Mouse (Mus musculus) stomach, embryonic 14.5 days (tissue): Measurements from ENCODE around the gene Zc3h4. TPM values are rescaled to one million over a fixed set of nuclear protein-coding genes. Genes with fewer than 3 reads are reported as not detected.

ENCODE experiments used
- ATAC-seq: fragments of 200-750 bp; cut with Nextera tagmentation; 2 replicates; pipeline ENCODE4 v1.8.0; 2017; ENCODE audit warnings: low read depth, moderate TSS enrichment; ENCODE audit not compliant: insufficient number of reproducible peaks, insufficient read depth, low FRiP score
- H3K27ac ChIP-seq: fragments of 300-500 bp; sonication (generic); 2 replicates; pipeline ENCODE4 v1.5.1; 2014; ENCODE audit warnings: mild to moderate bottlenecking, low read length, moderate library complexity, mixed read lengths
- H3K27me3 ChIP-seq: fragments of 300-500 bp; sonication (generic); 2 replicates; pipeline ENCODE4 v1.6.1; 2014; ENCODE audit warnings: low read length, control low read depth, mixed read lengths; ENCODE audit not compliant: control insufficient read depth, insufficient read depth
- H3K36me3 ChIP-seq: fragments of 300-500 bp; sonication (generic); 2 replicates; pipeline ENCODE4 v1.6.1; 2014; ENCODE audit warnings: mild to moderate bottlenecking, control low read depth, low read length, moderate library complexity, mixed read lengths; ENCODE audit not compliant: control insufficient read depth, insufficient read depth
- H3K4me1 ChIP-seq: fragments of 300-500 bp; sonication (generic); 2 replicates; pipeline ENCODE4 v1.6.1; 2014; ENCODE audit warnings: low read length, control low read depth, mixed read lengths; ENCODE audit not compliant: control insufficient read depth, insufficient read depth
- H3K4me2 ChIP-seq: fragments of 300-500 bp; sonication (generic); replicated peaks from 2 replicates; pipeline ENCODE4 v1.6.1; 2014; ENCODE audit warnings: low read depth, low read length, control low read depth
- H3K4me3 ChIP-seq: fragments of 300-500 bp; sonication (generic); 2 replicates; pipeline ENCODE4 v1.5.1; 2014; ENCODE audit warnings: low read depth, low read length, control low read depth
- H3K9ac ChIP-seq: fragments of 300-500 bp; sonication (generic); replicated peaks from 2 replicates; pipeline ENCODE4 v1.6.1; 2014; ENCODE audit warnings: low read depth, mild to moderate bottlenecking, control low read depth, low read length, moderate library complexity, mixed read lengths
- H3K9me3 ChIP-seq: fragments of 300-500 bp; sonication (generic); 2 replicates; pipeline ENCODE4 v1.6.1; 2016; ENCODE audit warnings: low read depth, low read length, control low read depth; ENCODE audit not compliant: control insufficient read depth
- WGBS: fragments of 180-500 bp; shearing (Covaris S2); extraction: QIAGEN DNeasy Blood & Tissue Kit; methylation state at CpG from one replicate; pipeline ENCODE4 v1.1.7; 2014; 5-methylcytosine and 5-hydroxymethylcytosine counted together
- polyA plus RNA-seq: library from polyadenylated mRNA; unstranded; fragments of >200 nt; fragmentation: Nextera tagmentation; extraction: Ambion mirVana; gene quantifications from 2 replicates; pipeline ENCODE4 v1.2.1, GENCODE M21; 2014

Zc3h4 gene
- polyA plus RNA-seq, 1 experiment from 2014 or later = 20.6 TPM

- Histone ChIP-seq H3K4me2 (no peak overlapping the region), H3K27ac (no peak overlapping the region), H3K9ac (no peak overlapping the region), H3K36me3 (no peaks in the 10 kb centered on the region), H3K4me3 (no peak overlapping the region), H3K27me3 (peaks cover 58% of the 10 kb centered on the region), H3K9me3 (no peaks in the 10 kb centered on the region), H3K4me1 (0 out of 2 replicates have a peak, but pooled peaks cover 7% of the 10 kb centered on the region)
- ATAC-seq = no peak
- 49% methylated on average over 8 of the region's 8 CpGs for WGBS
Observed at GRCm38 (mm10) chr7:16473847-16474246, 73.1 kb downstream of the Zc3h4 start.

- Histone ChIP-seq H3K9ac (no peak overlapping the region), H3K4me2 (peak overlapping the region; percentile 24), H3K36me3 (no peaks in the 10 kb centered on the region), H3K4me1 (0 out of 2 replicates have a peak, but pooled peaks cover 7% of the 10 kb centered on the region), H3K27ac (no peak overlapping the region), H3K4me3 (no peak overlapping the region; the same call in 1 of the 2 replicates), H3K27me3 (peaks cover 58% of the 10 kb centered on the region), H3K9me3 (no peaks in the 10 kb centered on the region)
- ATAC-seq = no peak
- 4% methylated on average over 33 of the region's 33 CpGs for WGBS
Observed at GRCm38 (mm10) chr7:16474445-16474844, 73.7 kb downstream of the Zc3h4 start.

- Histone ChIP-seq H3K9ac (no peak overlapping the region), H3K9me3 (no peaks in the 10 kb centered on the region), H3K4me2 (no peak overlapping the region), H3K4me3 (no peak overlapping the region), H3K4me1 (0 out of 2 replicates have a peak, but pooled peaks cover 7% of the 10 kb centered on the region), H3K36me3 (no peaks in the 10 kb centered on the region), H3K27me3 (peaks cover 58% of the 10 kb centered on the region), H3K27ac (no peak overlapping the region)
- no peak for ATAC-seq
- WGBS = 4% methylated on average over 23 of the region's 23 CpGs
Observed at GRCm38 (mm10) chr7:16475321-16475720, 74.6 kb downstream of the Zc3h4 start.

- peak overlapping the region; percentile 41 for H3K4me2 ChIP-seq
- H3K27me3 ChIP-seq = peaks cover 58% of the 10 kb centered on the region
- peak overlapping the region; percentile 19; the same call in 1 of the 2 replicates for H3K4me3 ChIP-seq
- H3K9me3 ChIP-seq = no peaks in the 10 kb centered on the region
- H3K9ac ChIP-seq = no peak overlapping the region
- ATAC-seq = no peak
- WGBS = 1% methylated on average over 54 of the region's 59 CpGs
- H3K4me1 ChIP-seq = 0 out of 2 replicates have a peak, but pooled peaks cover 7% of the 10 kb centered on the region
- no peak overlapping the region for H3K27ac ChIP-seq
- no peaks in the 10 kb centered on the region for H3K36me3 ChIP-seq
Observed at GRCm38 (mm10) chr7:16475764-16476599, 75.3 kb downstream of the Zc3h4 start.

- WGBS = under 1% methylated on average over 34 of the region's 34 CpGs
- ATAC-seq = peak; percentile 62; the same call in 1 of the 2 replicates
Observed at GRCm38 (mm10) chr7:16476600-16476989, 75.9 kb downstream of the Zc3h4 start.

GRCm38 (mm10) chr7:16477628-16478027, 76.9 kb downstream of the Zc3h4 start, which contains the start of gene Npas1:
Gene Npas1, minus strand, starts transcription at chr7:16477728.
- Histone ChIP-seq H3K27me3 (peaks cover 48% of the 10 kb centered on the region), H3K4me2 (peak within 1 kb of the TSS; percentile 41), H3K27ac (no peak within 1 kb of the TSS), H3K4me3 (peak within 1 kb of the TSS; percentile 19; the same call in 1 of the 2 replicates), H3K36me3 (no peaks in the 10 kb centered on the region), H3K4me1 (0 out of 2 replicates have a peak, but pooled peaks cover 7% of the 10 kb centered on the region), H3K9me3 (no peaks in the 10 kb centered on the region), H3K9ac (no peak within 1 kb of the TSS)
- WGBS = 86% methylated on average over 8 of the region's 8 CpGs
- ATAC-seq = no peak

More at GRCm38 (mm10) chr7:16476600-16476989, 75.9 kb downstream of the Zc3h4 start:
- peak overlapping the region; percentile 41 for H3K4me2 ChIP-seq
- peaks cover 55% of the 10 kb centered on the region for H3K27me3 ChIP-seq
- 0 out of 2 replicates have a peak, but pooled peaks cover 7% of the 10 kb centered on the region for H3K4me1 ChIP-seq
- no peaks in the 10 kb centered on the region for H3K9me3 ChIP-seq
- H3K27ac ChIP-seq = no peak overlapping the region
- H3K36me3 ChIP-seq = no peaks in the 10 kb centered on the region
- H3K9ac ChIP-seq = no peak overlapping the region
- H3K4me3 ChIP-seq = peak overlapping the region; percentile 19; the same call in 1 of the 2 replicates

Other genes starting within 250 kb of the Zc3h4 start
- 32.2 and 44.4 TPM in 2 replicates for gene Meis3, start 225.8 kb upstream of the Zc3h4 start, polyA plus RNA-seq
- gene Dhx34, start 178.9 kb upstream of the Zc3h4 start, polyA plus RNA-seq = 8.4 and 9.9 TPM in 2 replicates
- gene C5ar2, start 156.8 kb upstream of the Zc3h4 start, polyA plus RNA-seq = 0.14 and 0.27 TPM in 2 replicates
- gene C5ar1, start 141.4 kb upstream of the Zc3h4 start, polyA plus RNA-seq = 2.4 and 3.2 TPM in 2 replicates
- 19.0 and 19.5 TPM in 2 replicates for gene Inafm1, start 127.3 kb upstream of the Zc3h4 start, polyA plus RNA-seq
- 20.5 and 23.4 TPM in 2 replicates for gene Ccdc9, start 114.1 kb upstream of the Zc3h4 start, polyA plus RNA-seq
- gene Bbc3, start 92.5 kb upstream of the Zc3h4 start, polyA plus RNA-seq = 5.2 and 5.3 TPM in 2 replicates
- 266 and 292 TPM in 2 replicates for gene Sae1, start 13.1 kb upstream of the Zc3h4 start, polyA plus RNA-seq
- 53.9 and 55.7 TPM in 2 replicates for gene Tmem160, start 51.9 kb downstream of the Zc3h4 start, polyA plus RNA-seq
- 0.17 TPM in 1 of 2 replicates, not detected in the other for gene Npas1, start 76.8 kb downstream of the Zc3h4 start, polyA plus RNA-seq
- gene Arhgap35, start 214.1 kb downstream of the Zc3h4 start, polyA plus RNA-seq = 19.9 and 21.2 TPM in 2 replicates